Mouse (Mus musculus): Measurements from ENCODE around the gene Gm37240.

Gm37240 gene

GRCm38 (mm10) chr3:85189791-85190190 is 697.5 kb downstream of the Gm37240 start:
- DNase-seq (ENCODE audit: extremely low spot score) = no peak

- DNase-seq (ENCODE audit: extremely low spot score) = no peak
These were observed 699.0 kb downstream of the Gm37240 start for GRCm38 (mm10) chr3:85188364-85188763.

DNA sequence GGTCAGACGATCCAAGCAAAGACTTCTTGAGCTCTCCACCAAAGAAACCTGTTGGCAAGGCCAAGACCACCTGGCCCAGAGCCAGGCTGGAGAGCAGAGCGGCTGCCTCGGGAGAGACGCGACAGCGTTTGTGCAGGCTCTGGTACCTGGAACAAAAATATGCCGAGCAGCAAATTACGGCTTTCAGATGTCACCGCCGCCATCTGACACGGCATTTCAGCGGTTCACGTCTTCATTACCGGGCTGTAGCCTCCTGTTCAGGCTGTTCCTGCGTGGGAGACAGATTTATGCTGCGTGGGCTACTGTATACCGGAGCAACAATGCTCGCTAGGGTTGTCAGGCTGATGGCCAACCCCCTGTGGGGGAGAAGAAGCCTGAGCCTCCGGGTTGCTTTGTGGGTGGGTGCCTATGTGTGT is 700.6 kb downstream of the Gm37240 start:
- no peak for DNase-seq (ENCODE audit: extremely low spot score)

DNA sequence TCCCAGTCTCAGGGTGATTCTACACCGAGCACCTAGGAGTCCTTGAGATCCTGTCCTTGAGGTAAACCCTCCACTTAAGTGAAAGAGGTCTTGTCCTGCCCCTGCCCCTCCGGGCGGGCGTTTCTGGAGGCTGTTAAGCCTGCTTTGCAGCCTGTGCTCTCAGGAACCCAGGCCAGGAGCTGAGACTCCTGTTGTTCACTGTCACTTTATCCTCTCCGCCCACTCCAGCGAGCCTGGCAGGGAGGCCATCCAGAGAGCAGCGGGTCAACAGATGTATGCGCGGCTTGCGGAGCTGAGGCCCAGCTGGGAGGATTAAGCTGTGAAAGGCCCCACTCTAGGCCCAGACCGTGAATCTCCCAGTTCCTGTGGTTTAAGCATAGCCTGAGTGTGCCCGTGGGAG is 701.5 kb downstream of the Gm37240 start:
- peak; percentile 57 for DNase-seq (ENCODE audit: extremely low spot score)

DNA sequence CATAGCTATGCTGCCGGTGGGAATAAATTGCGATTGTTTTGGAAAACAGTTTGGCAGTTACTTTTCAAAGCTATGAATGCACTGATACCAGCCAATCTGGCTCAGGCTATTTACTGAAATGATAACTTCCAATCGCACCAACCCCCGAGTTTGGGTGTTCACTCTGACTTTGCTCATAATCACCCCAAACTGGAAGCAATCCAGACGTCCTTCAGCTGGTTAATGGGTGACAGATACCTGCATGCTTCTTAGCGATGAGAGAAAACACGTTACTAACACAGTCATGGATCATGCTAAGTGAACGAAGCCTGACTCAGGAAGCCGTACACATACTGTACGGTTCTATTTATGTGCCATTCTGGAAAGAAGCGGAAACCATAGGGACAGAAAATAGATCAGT is 702.4 kb downstream of the Gm37240 start:
- no peak for DNase-seq (ENCODE audit: extremely low spot score)

DNA sequence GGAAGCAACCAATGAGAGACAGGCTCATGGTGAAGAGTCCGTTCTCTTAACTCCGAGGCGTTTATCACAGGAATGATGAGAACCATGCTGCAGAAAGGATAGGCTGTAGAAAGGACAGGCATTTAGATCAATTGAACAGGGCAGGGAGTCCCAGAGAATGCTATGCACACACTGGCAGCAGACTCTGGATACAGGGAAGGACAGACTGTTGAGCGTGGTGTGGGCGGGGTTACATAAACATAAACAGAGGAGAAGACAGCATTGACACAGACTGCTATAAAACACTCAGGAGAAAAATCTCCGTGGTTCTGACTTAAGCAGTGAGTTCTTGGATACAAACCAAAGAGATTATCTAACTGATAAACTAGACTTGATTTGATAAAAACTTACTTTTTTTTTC is 703.2 kb downstream of the Gm37240 start:
- DNase-seq (ENCODE audit: extremely low spot score) = no peak

DNA sequence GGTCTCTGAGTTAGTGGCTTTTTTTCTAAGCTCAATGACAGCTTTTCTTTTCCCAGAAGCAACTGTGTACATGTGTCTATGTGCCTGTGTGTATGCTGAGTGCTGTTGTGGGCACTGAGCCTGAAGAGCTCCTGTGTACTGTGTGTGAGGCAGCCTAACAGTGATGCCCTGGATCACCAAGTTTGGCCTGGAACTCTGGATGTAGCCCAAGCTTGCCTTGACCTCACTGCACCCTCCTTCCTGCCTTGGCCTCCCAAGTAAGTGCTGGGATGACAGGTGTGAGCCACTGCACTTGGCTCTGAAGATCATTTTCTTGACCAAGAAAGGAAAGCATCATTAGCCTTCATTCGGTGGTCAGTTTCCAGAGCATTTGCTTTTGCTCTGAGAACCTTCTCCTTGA is 710.6 kb downstream of the Gm37240 start:
- DNase-seq (ENCODE audit: extremely low spot score) = no peak

DNA sequence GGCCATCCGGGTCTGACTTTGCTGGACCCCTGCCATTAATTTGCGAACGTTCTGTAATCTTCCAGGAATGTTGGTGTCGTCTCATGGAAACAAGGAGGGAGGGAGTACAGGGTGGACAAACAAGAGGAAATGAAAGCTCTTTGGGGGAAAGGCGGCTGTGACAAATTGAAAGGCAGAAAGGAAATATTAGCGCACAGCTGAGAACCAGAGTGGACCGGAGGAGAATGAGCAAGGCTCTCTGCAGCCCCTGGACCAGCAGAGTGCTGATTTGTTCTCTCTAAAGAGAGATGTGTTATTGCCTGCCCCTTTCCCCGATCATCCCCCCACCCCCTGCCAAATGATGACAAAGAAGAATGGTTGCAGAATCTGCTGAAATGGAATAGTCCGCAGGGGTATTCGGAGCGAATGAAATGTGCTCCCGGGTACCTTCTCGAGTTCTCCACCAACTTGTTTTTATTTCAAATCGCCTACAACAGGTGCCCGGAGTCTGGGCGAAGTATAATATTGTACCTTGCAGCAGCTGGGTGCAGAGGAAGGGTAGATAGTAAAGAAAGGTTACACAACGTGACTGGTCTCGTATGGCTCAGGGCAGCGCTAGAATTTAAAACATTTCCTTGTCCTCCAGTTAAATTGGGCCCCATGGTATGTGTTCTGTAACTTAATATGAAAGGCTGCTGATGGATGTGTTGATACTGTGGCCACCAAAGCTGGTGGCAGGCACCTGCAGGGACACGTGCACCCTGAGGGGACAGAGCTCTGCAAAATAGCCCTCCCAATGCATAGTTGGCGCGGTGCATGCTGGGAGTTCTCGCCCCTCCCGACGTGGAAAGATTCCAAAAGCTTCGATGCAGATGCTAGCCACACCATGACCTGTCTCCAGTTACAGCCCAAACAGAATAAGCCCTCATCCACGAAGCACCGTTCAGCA is 712.5 kb downstream of the Gm37240 start:
- no peak for DNase-seq (ENCODE audit: extremely low spot score)

GRCm38 (mm10) chr3:85173441-85174071 is 713.8 kb downstream of the Gm37240 start:
- no peak for DNase-seq (ENCODE audit: extremely low spot score)

GRCm38 (mm10) chr3:85172532-85172931 is 714.8 kb downstream of the Gm37240 start:
- no peak for DNase-seq (ENCODE audit: extremely low spot score)

DNA sequence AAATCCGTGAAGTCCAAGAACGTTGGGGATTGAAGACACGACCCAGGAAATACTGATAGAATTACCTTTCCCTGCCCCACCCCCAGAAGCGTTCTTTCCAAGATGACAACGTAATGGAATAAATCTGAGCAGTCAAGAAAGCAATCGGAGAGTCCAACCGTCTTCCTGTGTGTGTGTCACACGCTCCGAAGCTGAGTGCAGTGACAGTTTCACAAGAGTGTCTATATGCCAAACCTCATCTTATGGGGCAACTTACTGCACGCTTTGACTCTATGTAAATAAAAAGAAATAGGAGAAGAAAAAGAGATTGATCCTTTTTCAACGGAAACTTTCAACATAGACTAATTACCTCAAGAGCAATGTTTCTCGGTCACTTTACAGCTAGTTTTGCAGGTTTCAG is 715.2 kb downstream of the Gm37240 start:
- DNase-seq (ENCODE audit: extremely low spot score) = no peak

- no peak for DNase-seq (ENCODE audit: extremely low spot score)
These were observed 718.5 kb downstream of the Gm37240 start for GRCm38 (mm10) chr3:85168816-85169215.

- DNase-seq (ENCODE audit: extremely low spot score) = no peak
These were observed 722.4 kb downstream of the Gm37240 start for GRCm38 (mm10) chr3:85164931-85165330.

- DNase-seq (ENCODE audit: extremely low spot score) = no peak
These were observed 723.9 kb downstream of the Gm37240 start for GRCm38 (mm10) chr3:85163396-85163795.

GRCm38 (mm10) chr3:85162430-85162829 is 724.9 kb downstream of the Gm37240 start:
- DNase-seq (ENCODE audit: extremely low spot score) = no peak

GRCm38 (mm10) chr3:85160816-85161215 is 726.5 kb downstream of the Gm37240 start:
- no peak for DNase-seq (ENCODE audit: extremely low spot score)

GRCm38 (mm10) chr3:85159631-85160030 is 727.7 kb downstream of the Gm37240 start:
- no peak for DNase-seq (ENCODE audit: extremely low spot score)

GRCm38 (mm10) chr3:85148816-85149215 is 738.5 kb downstream of the Gm37240 start:
- DNase-seq (ENCODE audit: extremely low spot score) = no peak

GRCm38 (mm10) chr3:85148038-85148550 is 739.2 kb downstream of the Gm37240 start:
- no peak for DNase-seq (ENCODE audit: extremely low spot score)

DNA sequence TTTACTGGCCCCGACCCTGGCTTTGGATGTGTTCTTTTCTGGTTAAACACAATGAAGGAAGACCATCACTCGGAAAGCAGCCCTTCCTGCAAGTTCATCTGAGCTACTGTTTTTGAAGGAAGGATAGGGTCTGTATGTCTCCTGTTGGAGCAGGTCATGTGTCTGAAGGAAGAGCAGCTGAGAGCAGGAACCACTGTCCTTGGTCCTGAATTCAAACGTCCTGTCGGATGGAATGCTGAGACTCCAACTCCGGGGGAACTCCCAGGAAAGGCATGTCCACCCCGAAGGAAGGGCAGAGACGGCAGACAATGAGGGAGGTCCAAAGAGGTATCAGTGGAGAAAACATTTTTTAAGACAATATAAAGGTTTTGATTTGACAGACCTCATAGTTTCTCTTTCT is 741.8 kb downstream of the Gm37240 start:
- peak; percentile 39 for DNase-seq (ENCODE audit: extremely low spot score)

DNA sequence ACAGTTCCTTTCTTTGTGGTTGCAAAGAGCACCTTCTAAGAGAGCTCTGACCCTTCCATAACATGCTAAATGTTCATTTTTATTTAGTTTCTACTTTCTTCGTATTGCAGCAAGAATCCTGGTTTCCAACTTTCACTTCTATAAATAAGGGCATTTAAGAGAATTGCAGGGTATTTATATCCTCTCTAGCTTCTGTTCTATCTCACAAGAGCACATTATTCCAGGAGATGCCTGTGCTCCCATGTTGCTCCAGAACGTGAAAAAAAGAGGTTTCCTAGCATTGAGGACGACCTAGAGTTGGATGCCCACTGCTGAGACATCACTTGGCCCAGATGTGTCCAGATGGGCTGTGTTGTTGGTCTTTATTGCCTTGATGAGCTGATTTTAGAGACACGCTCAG is 742.2 kb downstream of the Gm37240 start:
- no peak for DNase-seq (ENCODE audit: extremely low spot score)

DNA sequence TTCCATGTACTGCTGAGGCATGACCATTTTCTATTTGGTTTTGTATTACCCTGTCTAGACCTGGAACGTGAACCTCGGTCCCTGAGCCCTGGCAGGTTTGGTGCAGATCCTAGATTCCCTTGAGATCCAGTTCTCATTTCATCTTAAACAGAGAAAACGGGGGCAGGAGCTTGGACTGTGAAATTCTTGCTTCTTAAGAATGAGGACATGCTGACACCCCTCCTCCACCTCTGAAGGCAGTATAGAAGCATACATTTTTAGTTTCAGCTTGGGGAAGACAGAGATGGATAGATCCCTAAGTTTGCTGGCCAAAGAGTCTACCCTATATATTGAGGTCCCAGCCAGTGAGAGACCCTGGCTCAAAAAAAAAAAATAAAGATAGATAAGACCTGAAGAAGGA is 742.9 kb downstream of the Gm37240 start:
- DNase-seq (ENCODE audit: extremely low spot score) = no peak

DNA sequence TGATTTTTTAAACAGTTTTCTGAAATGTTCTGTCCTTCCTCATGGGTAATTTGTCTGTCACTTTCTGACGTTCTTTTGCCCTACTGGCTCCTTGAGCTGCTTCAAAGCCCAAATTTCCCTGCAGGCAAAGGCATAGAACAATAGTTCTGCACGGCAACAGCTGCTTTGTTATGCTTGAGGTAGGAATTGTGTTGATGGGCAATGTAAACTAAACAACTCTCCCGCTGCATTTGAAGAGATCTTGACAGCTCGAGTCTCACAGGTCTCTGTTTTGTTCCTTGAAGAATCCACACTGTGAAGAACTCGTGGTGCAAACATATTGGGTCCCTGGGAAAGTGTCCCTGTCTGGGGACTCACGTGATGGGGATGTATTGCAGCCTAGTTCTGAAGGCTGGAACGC is 746.8 kb downstream of the Gm37240 start:
- DNase-seq (ENCODE audit: extremely low spot score) = no peak
